Mouse (Mus musculus) lung, embryonic 14.5 days (tissue): ENCODE data around the gene Pcnx. TPM values are rescaled to one million over a fixed set of nuclear protein-coding genes. Genes with fewer than 3 reads are reported as not detected.
A peak's percentile ranks its signal among the peaks of the same experiment; 100 is the strongest.

Experiments
- ATAC-seq: fragments of 200-750 bp; cut with Nextera tagmentation; 2 replicates; pipeline ENCODE4 v1.8.0; 2017; ENCODE audit warnings: mild to moderate bottlenecking, moderate TSS enrichment, moderate library complexity; ENCODE audit not compliant: insufficient read depth
- DNase-seq: peaks from one replicate; pipeline ENCODE4 v3.0.0-alpha.2; 2015
- H3K27ac ChIP-seq: fragments of 300-500 bp; sonication (generic); 2 replicates; pipeline ENCODE4 v1.5.1; 2014; ENCODE audit warnings: low read depth, mild to moderate bottlenecking, moderate library complexity
- H3K27me3 ChIP-seq: fragments of 300-500 bp; sonication (generic); 2 replicates; pipeline ENCODE4 v1.6.1; 2014; ENCODE audit warnings: low read length, control low read depth; ENCODE audit not compliant: insufficient read depth
- H3K36me3 ChIP-seq: fragments of 300-500 bp; sonication (generic); 2 replicates; pipeline ENCODE4 v1.6.1; 2014; ENCODE audit warnings: control low read depth; ENCODE audit not compliant: insufficient read depth
- H3K4me1 ChIP-seq: fragments of 300-500 bp; sonication (generic); 2 replicates; pipeline ENCODE4 v1.6.1; 2014; ENCODE audit warnings: antibody characterized with exemption, control low read depth; ENCODE audit not compliant: insufficient read depth
- H3K4me2 ChIP-seq: fragments of 300-500 bp; sonication (generic); 2 replicates; pipeline ENCODE4 v1.6.1; 2014; ENCODE audit warnings: mild to moderate bottlenecking
- H3K4me3 ChIP-seq: fragments of 300-500 bp; sonication (generic); 2 replicates; pipeline ENCODE4 v1.5.1; 2014; ENCODE audit warnings: low read depth, low read length
- H3K9ac ChIP-seq: fragments of 300-500 bp; sonication (generic); 2 replicates; pipeline ENCODE4 v1.6.1; 2014
- H3K9me3 ChIP-seq: fragments of 300-500 bp; sonication (generic); 2 replicates; pipeline ENCODE4 v1.6.1; 2016; ENCODE audit warnings: low read depth, low read length, control low read depth
- CTCF ChIP-seq: IDR thresholded peaks from 2 replicates; pipeline ENCODE4 v1.5.1; 2016; ENCODE audit warnings: antibody characterized with exemption, low read depth
- WGBS: fragments of 180-500 bp; shearing (Covaris S2); extraction: QIAGEN DNeasy Blood & Tissue Kit; methylation state at CpG from one replicate; pipeline ENCODE4 v1.1.7; 2014; 5-methylcytosine and 5-hydroxymethylcytosine counted together
- polyA plus RNA-seq: library from polyadenylated mRNA; unstranded; fragments of >200 nt; fragmentation: Nextera tagmentation; extraction: Ambion mirVana; gene quantifications from 2 replicates; pipeline ENCODE4 v1.2.1, GENCODE M21; 2014

Gene Pcnx
- polyA plus RNA-seq, 1 experiment from 2014 or later = 17.4 TPM

- Histone ChIP-seq H3K4me3 (no peak overlapping the region), H3K9ac (no peak overlapping the region), H3K36me3 (no peaks in the 10 kb centered on the region), H3K4me2 (no peak overlapping the region), H3K27ac (peak overlapping the region; percentile 61), H3K9me3 (no peaks in the 10 kb centered on the region), H3K4me1 (peaks cover 8% of the 10 kb centered on the region; the same call in 1 of the 2 replicates), H3K27me3 (no peaks in the 10 kb centered on the region)
- no peak for TF ChIP-seq CTCF
- DNase-seq = peak; percentile 76
- peak; percentile 56 for ATAC-seq
- WGBS = 54% methylated on average over 14 of the region's 14 CpGs
Observed at GRCm38 (mm10) chr12:81852977-81853376, 6.8 kb upstream of the Pcnx start.

- TF ChIP-seq CTCF = no peak
- Histone ChIP-seq H3K9ac (no peak overlapping the region), H3K27ac (peak overlapping the region; percentile 30; the same call in 1 of the 2 replicates), H3K4me1 (peaks cover 10% of the 10 kb centered on the region; the same call in 1 of the 2 replicates), H3K4me2 (no peak overlapping the region), H3K9me3 (no peaks in the 10 kb centered on the region), H3K27me3 (no peaks in the 10 kb centered on the region), H3K4me3 (no peak overlapping the region), H3K36me3 (no peaks in the 10 kb centered on the region)
- 78% methylated on average over 9 of the region's 9 CpGs for WGBS
- no peak for ATAC-seq
- no peak for DNase-seq
Observed at GRCm38 (mm10) chr12:81853543-81853942, 6.3 kb upstream of the Pcnx start.

GRCm38 (mm10) chr12:81855031-81855430, 4.8 kb upstream of the Pcnx start:
- ATAC-seq (no peak), DNase-seq (no peak)
- H3K27ac ChIP-seq = no peak overlapping the region
- TF ChIP-seq CTCF = no peak
- H3K27me3 ChIP-seq = no peaks in the 10 kb centered on the region
- 64% methylated on average over 8 of the region's 8 CpGs for WGBS
- H3K36me3 ChIP-seq = no peaks in the 10 kb centered on the region
- H3K4me2 ChIP-seq = no peak overlapping the region
- no peaks in the 10 kb centered on the region for H3K9me3 ChIP-seq
- H3K9ac ChIP-seq = no peak overlapping the region
- peaks cover 7% of the 10 kb centered on the region for H3K4me1 ChIP-seq
- H3K4me3 ChIP-seq = no peak overlapping the region

GRCm38 (mm10) chr12:81856696-81857095, 3.1 kb upstream of the Pcnx start:
- WGBS = 40% methylated on average over 4 of the region's 4 CpGs
- Histone ChIP-seq H3K27me3 (no peaks in the 10 kb centered on the region), H3K36me3 (no peaks in the 10 kb centered on the region), H3K4me3 (no peak overlapping the region), H3K27ac (no peak overlapping the region), H3K4me1 (peaks cover 11% of the 10 kb centered on the region), H3K4me2 (no peak overlapping the region), H3K9me3 (no peaks in the 10 kb centered on the region), H3K9ac (no peak overlapping the region)
- TF ChIP-seq CTCF = no peak
- DNase-seq (no peak), ATAC-seq (no peak)

GRCm38 (mm10) chr12:81857251-81857650, 2.6 kb upstream of the Pcnx start:
- no peak for DNase-seq
- WGBS = 27% methylated on average over 4 of the region's 4 CpGs
- Histone ChIP-seq H3K4me2 (no peak overlapping the region), H3K4me3 (no peak overlapping the region), H3K9ac (no peak overlapping the region), H3K36me3 (no peaks in the 10 kb centered on the region), H3K27ac (no peak overlapping the region), H3K27me3 (no peaks in the 10 kb centered on the region), H3K4me1 (peaks cover 16% of the 10 kb centered on the region), H3K9me3 (no peaks in the 10 kb centered on the region)
- TF ChIP-seq CTCF = no peak
- no peak for ATAC-seq

- TF ChIP-seq CTCF = no peak
- Histone ChIP-seq H3K9ac (no peak overlapping the region), H3K27ac (peak overlapping the region; percentile 10; the same call in 1 of the 2 replicates), H3K4me2 (no peak overlapping the region), H3K4me3 (no peak overlapping the region), H3K4me1 (peaks cover 22% of the 10 kb centered on the region), H3K9me3 (no peaks in the 10 kb centered on the region), H3K27me3 (no peaks in the 10 kb centered on the region), H3K36me3 (no peaks in the 10 kb centered on the region)
- DNase-seq (peak; percentile 72), ATAC-seq (no peak)
- WGBS = 44% methylated on average over 8 of the region's 8 CpGs
Observed at GRCm38 (mm10) chr12:81857978-81858569, 1.7 kb upstream of the Pcnx start.

- DNase-seq (peak; percentile 76), ATAC-seq (peak; percentile 73)
- peak overlapping the region; percentile 85 for H3K9ac ChIP-seq
- under 1% methylated on average over 106 of the region's 107 CpGs for WGBS
- peak overlapping the region; percentile 93 for H3K27ac ChIP-seq
- H3K4me2 ChIP-seq = peak overlapping the region; percentile 78
- H3K27me3 ChIP-seq = no peaks in the 10 kb centered on the region
- peaks cover 22% of the 10 kb centered on the region for H3K4me1 ChIP-seq
- 0 out of 2 replicates have a peak, but pooled peaks have one; percentile 11 for TF ChIP-seq CTCF
- H3K9me3 ChIP-seq = no peaks in the 10 kb centered on the region
- peak overlapping the region; percentile 99 for H3K4me3 ChIP-seq
- no peaks in the 10 kb centered on the region for H3K36me3 ChIP-seq
Observed at GRCm38 (mm10) chr12:81860308-81861181, 722 bp downstream of the Pcnx start.
